10 mouse cellular contexts compared by ENCODE assay signal in the genomic region with DNA sequence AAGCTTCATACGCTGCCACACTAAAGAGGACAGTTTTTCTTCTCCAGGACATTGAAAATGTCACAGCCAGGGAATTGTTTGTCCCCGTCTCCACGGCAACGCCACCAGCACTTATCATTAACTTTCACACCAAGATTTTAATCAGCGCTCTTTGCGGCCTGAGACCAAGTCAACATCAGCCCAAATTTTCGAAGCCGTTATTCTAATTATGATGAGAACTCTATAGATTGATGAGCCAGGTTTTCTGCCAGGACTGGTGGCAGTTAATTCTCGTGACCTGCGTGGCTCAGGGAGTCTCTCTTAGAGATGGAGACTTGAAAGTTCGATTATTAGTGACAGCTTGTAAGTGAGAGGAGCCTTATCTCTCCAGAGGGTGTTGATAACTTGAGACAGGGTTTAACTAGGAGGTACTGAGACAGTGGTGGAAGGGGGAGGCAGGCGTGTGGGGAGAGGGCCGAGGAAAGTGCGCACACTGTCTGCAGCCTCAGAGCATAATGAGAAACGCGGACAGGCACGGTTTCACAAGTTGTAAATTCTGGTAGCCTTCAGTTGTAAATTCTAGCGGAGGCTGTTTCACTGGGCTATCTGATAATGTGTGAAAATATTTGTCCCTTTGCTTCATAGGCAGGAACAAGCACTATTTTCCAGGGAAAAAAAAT.
DNase-seq lines count a peak whose midpoint lies in the region; ATAC-seq lines count a peak whose summit lies in the region.
"Had no signal": no experiment of that assay in that cellular context is flagged by ENCODE, and none has a peak within 500 bp of the region (broad histone marks: within the 10 kb centered on the region; RNA-seq: fewer than 3 reads in every experiment).

No protein-coding gene starts in this region.

- H3K4me2 ChIP-seq in heart, embryonic 12.5 days: peak overlapping the region; percentile 60
- H3K4me2 ChIP-seq in hindbrain, embryonic 15.5 days: peak overlapping the region; percentile 5; the same call in 1 of the 2 replicates
- no peak overlapping the region for H3K4me2 ChIP-seq in midbrain, embryonic 14.5 days (ENCODE audit: low read length)

- DNase-seq in heart, postnatal 10 days: no peak
- peak; percentile 60 for DNase-seq in embryo, embryonic 11 days
- peak; percentile 65 for DNase-seq in midbrain, embryonic 14.5 days
- DNase-seq in gastrocnemius, postnatal 10 days: no peak
- no peak for DNase-seq in thymus, postnatal 25 days
- no peak for DNase-seq in right cerebral cortex, adult 18-20 months
- DNase-seq: thymus, adult 2 months had no signal

- H3K4me1 ChIP-seq in heart, embryonic 12.5 days (replicated peaks): peaks cover 15% of the 10 kb centered on the region
- peaks cover 26% of the 10 kb centered on the region for H3K4me1 ChIP-seq in hindbrain, embryonic 15.5 days (replicated peaks)
- peaks cover 17% of the 10 kb centered on the region for H3K4me1 ChIP-seq in midbrain, embryonic 14.5 days (ENCODE audit: control insufficient read depth, insufficient read depth, low read length)

- H3K4me3 ChIP-seq in heart, embryonic 12.5 days: peak overlapping the region; percentile 9
- no peak overlapping the region for H3K4me3 ChIP-seq in hindbrain, embryonic 15.5 days
- no peak overlapping the region for H3K4me3 ChIP-seq in midbrain, embryonic 14.5 days (replicated peaks; ENCODE audit: low read depth, low read length)

- H3K27me3 ChIP-seq in heart, embryonic 12.5 days (replicated peaks): 0 out of 2 replicates have a peak, but pooled peaks cover 4% of the 10 kb centered on the region
- 0 out of 2 replicates have a peak, but pooled peaks cover 3% of the 10 kb centered on the region for H3K27me3 ChIP-seq in hindbrain, embryonic 15.5 days
- H3K27me3 ChIP-seq in midbrain, embryonic 14.5 days (ENCODE audit: control insufficient read depth, insufficient read depth, low read length): no peaks in the 10 kb centered on the region

- H3K36me3 ChIP-seq in heart, embryonic 12.5 days: no peaks in the 10 kb centered on the region
- H3K36me3 ChIP-seq in hindbrain, embryonic 15.5 days: no peaks in the 10 kb centered on the region
- H3K36me3 ChIP-seq in midbrain, embryonic 14.5 days (ENCODE audit: control insufficient read depth, insufficient read depth, low read length): no peaks in the 10 kb centered on the region

- 9% methylated on average over 18 of the region's 18 CpGs for WGBS in heart, embryonic 12.5 days
- 17% methylated on average over 18 of the region's 18 CpGs for WGBS in hindbrain, embryonic 15.5 days
- WGBS in midbrain, embryonic 14.5 days: 15% methylated on average over 18 of the region's 18 CpGs

- no peaks in the 10 kb centered on the region for H3K9me3 ChIP-seq in heart, embryonic 12.5 days (replicated peaks)
- H3K9me3 ChIP-seq in hindbrain, embryonic 15.5 days: no peaks in the 10 kb centered on the region
- no peaks in the 10 kb centered on the region for H3K9me3 ChIP-seq in midbrain, embryonic 14.5 days (ENCODE audit: control insufficient read depth, low read length)

- no peak for ATAC-seq in heart, embryonic 12.5 days (ENCODE audit: insufficient number of reproducible peaks, low FRiP score)
- ATAC-seq in hindbrain, embryonic 15.5 days (ENCODE audit: low FRiP score, low read depth): no peak
- no peak for ATAC-seq in midbrain, embryonic 14.5 days (ENCODE audit: low FRiP score, low TSS enrichment)
- ATAC-seq: inflammation-experienced regulatory T-cells, adult 6 months had no signal

- intact Hi-C loops in heart, postnatal 10 days (cut with DNase I): loop anchor here (5.0 kb wide), 1 partner anchor 453 kb away; a partner anchor contains a TSS

- no peak overlapping the region for H3K27ac ChIP-seq in heart, embryonic 12.5 days (ENCODE audit: poor library complexity, severe bottlenecking)
- no peak overlapping the region; the same call in 1 of the 2 replicates for H3K27ac ChIP-seq in hindbrain, embryonic 15.5 days (replicated peaks)
- no peak overlapping the region for H3K27ac ChIP-seq in midbrain, embryonic 14.5 days (replicated peaks; ENCODE audit: low read depth, low read length)

- H3K9ac ChIP-seq in heart, embryonic 12.5 days: no peak overlapping the region
- H3K9ac ChIP-seq in hindbrain, embryonic 15.5 days: no peak overlapping the region
- no peak overlapping the region for H3K9ac ChIP-seq in midbrain, embryonic 14.5 days (replicated peaks; ENCODE audit: low read length)

Comparison
In these comparisons a context has a peak if more than half of its experiments do, and no peak if none do; other contexts are left out.
1. DNase-seq: peak in embryo, embryonic 11 days (single experiment) and midbrain, embryonic 14.5 days (single experiment); none in heart, postnatal 10 days (0 of 2), gastrocnemius, postnatal 10 days (single experiment), thymus, postnatal 25 days (single experiment) and right cerebral cortex, adult 18-20 months (single experiment).